19 mouse cellular contexts compared by ENCODE assay signal in genomic region chr2:132095821-132096220, GRCm38 (mm10). TPM values are rescaled to one million over a fixed set of nuclear protein-coding genes. Genes with fewer than 3 reads are reported as not detected.
DNase-seq lines count a peak whose midpoint lies in the region; ATAC-seq and TF ChIP-seq lines count a peak whose summit lies in the region.
"Had no signal": no experiment of that assay in that cellular context is flagged by ENCODE, and none has a peak within 500 bp of the region (broad histone marks: within the 10 kb centered on the region; RNA-seq: fewer than 3 reads in every experiment).

No protein-coding gene starts in this region.

- DNase-seq in lung, adult 2 months: peak; percentile 56
- peak; percentile 82 for DNase-seq in lung, postnatal 36 days
- DNase-seq in right cerebral cortex, postnatal 25 days: no peak
- DNase-seq in left cerebral cortex, adult 2 months (ENCODE audit: extremely low spot score in 1 of 2, low spot score in 2 of 2): no peak
- no peak for DNase-seq in limb, embryonic 10.5 days (ENCODE audit: low spot score)
- no peak for DNase-seq in adrenal gland, adult 18-20 months (ENCODE audit: low spot score in 2 of 2)
- DNase-seq: cerebellum, postnatal 10 days; gastrocnemius, postnatal 10 days; heart, adult 18-20 months; right cerebral cortex, postnatal 4 days had no signal

- intact Hi-C loops in left cerebral cortex, adult 2 months (cut with DNase I): no loop called here

- no peak for ATAC-seq in kidney, embryonic 14.5 days (ENCODE audit: low FRiP score, low TSS enrichment)
- ATAC-seq in kidney, embryonic 15.5 days (replicated peaks; ENCODE audit: low FRiP score): no peak
- ATAC-seq: hindbrain, embryonic 16.5 days; intestine, embryonic 16.5 days had no signal

- no peaks in the 10 kb centered on the region for H3K9me3 ChIP-seq in kidney, embryonic 14.5 days (ENCODE audit: control insufficient read depth, low read length)
- H3K9me3 ChIP-seq in kidney, embryonic 15.5 days (replicated peaks): no peaks in the 10 kb centered on the region
- H3K9me3 ChIP-seq in limb, embryonic 10.5 days (replicated peaks): no peaks in the 10 kb centered on the region
- H3K9me3 ChIP-seq: forebrain, embryonic 10.5 days; G1E; heart, embryonic 13.5 days; limb, embryonic 15.5 days had no signal

- H3K4me2 ChIP-seq in kidney, embryonic 14.5 days (replicated peaks; ENCODE audit: low read depth, low read length): no peak overlapping the region
- H3K4me2 ChIP-seq in kidney, embryonic 15.5 days: no peak overlapping the region
- H3K4me2 ChIP-seq: heart, embryonic 13.5 days; limb, embryonic 15.5 days; midbrain, embryonic 11.5 days had no signal

- no peak overlapping the region for H3K4me3 ChIP-seq in kidney, embryonic 14.5 days (ENCODE audit: low read length)
- no peak overlapping the region for H3K4me3 ChIP-seq in kidney, embryonic 15.5 days (replicated peaks)
- H3K4me3 ChIP-seq in lung, adult 2 months (replicated peaks; ENCODE audit: extremely low read depth, low read depth, low read length): no peak overlapping the region
- H3K4me3 ChIP-seq in left cerebral cortex, adult 2 months: no peak overlapping the region
- no peak overlapping the region for H3K4me3 ChIP-seq in limb, embryonic 10.5 days
- H3K4me3 ChIP-seq: forebrain, embryonic 10.5 days; heart, embryonic 13.5 days; limb, embryonic 15.5 days had no signal

- peak overlapping the region; percentile 6; the same call in 1 of the 2 replicates for H3K27ac ChIP-seq in kidney, embryonic 14.5 days (ENCODE audit: low read depth, low read length)
- no peak overlapping the region for H3K27ac ChIP-seq in kidney, embryonic 15.5 days
- H3K27ac ChIP-seq in left cerebral cortex, adult 2 months: no peak overlapping the region
- no peak overlapping the region for H3K27ac ChIP-seq in limb, embryonic 10.5 days
- H3K27ac ChIP-seq: forebrain, embryonic 10.5 days; heart, embryonic 13.5 days; limb, embryonic 15.5 days had no signal

- TF ChIP-seq CTCF in lung, adult 2 months (IDR thresholded peaks at IDR 0.05; ENCODE audit: insufficient read depth, low read length): no peak
- no peak for TF ChIP-seq CTCF in left cerebral cortex, adult 2 months (IDR thresholded peaks at IDR 0.05)

- H3K27me3 ChIP-seq in kidney, embryonic 14.5 days (ENCODE audit: control insufficient read depth, insufficient read depth, low read length): no peaks in the 10 kb centered on the region
- H3K27me3 ChIP-seq in kidney, embryonic 15.5 days: no peaks in the 10 kb centered on the region
- no peaks in the 10 kb centered on the region for H3K27me3 ChIP-seq in limb, embryonic 10.5 days (ENCODE audit: low read depth, poor library complexity, severe bottlenecking)
- H3K27me3 ChIP-seq: heart, embryonic 13.5 days; limb, embryonic 15.5 days had no signal

- TF ChIP-seq POLR2A in lung, adult 2 months (IDR thresholded peaks at IDR 0.05; ENCODE audit: borderline replicate concordance, extremely low read depth, low read depth, low read length): no peak

- peaks cover 19% of the 10 kb centered on the region for H3K4me1 ChIP-seq in kidney, embryonic 14.5 days (ENCODE audit: control insufficient read depth, insufficient read depth, low read length)
- peaks cover 37% of the 10 kb centered on the region for H3K4me1 ChIP-seq in kidney, embryonic 15.5 days
- H3K4me1 ChIP-seq in lung, adult 2 months (ENCODE audit: control insufficient read depth, insufficient read depth, low read length): peaks cover 14% of the 10 kb centered on the region
- H3K4me1 ChIP-seq in limb, embryonic 10.5 days: peaks cover 3% of the 10 kb centered on the region; the same call in 1 of the 2 replicates
- H3K4me1 ChIP-seq: forebrain, embryonic 10.5 days had no signal

- WGBS in kidney, embryonic 14.5 days: 92% methylated on average over 6 of the region's 6 CpGs
- WGBS in kidney, embryonic 15.5 days: 85% methylated on average over 6 of the region's 6 CpGs
- WGBS in lung, adult 2 months: 62% methylated on average over 6 of the region's 6 CpGs
- WGBS in limb, embryonic 10.5 days: 89% methylated on average over 6 of the region's 6 CpGs

- H3K9ac ChIP-seq in kidney, embryonic 14.5 days (ENCODE audit: low read depth, low read length): no peak overlapping the region
- no peak overlapping the region for H3K9ac ChIP-seq in kidney, embryonic 15.5 days
- H3K9ac ChIP-seq: heart, embryonic 13.5 days; limb, embryonic 15.5 days had no signal

- H3K36me3 ChIP-seq in kidney, embryonic 14.5 days (ENCODE audit: control insufficient read depth, insufficient read depth, low read length): no peaks in the 10 kb centered on the region; the same call in 1 of the 2 replicates
- peaks cover 30% of the 10 kb centered on the region for H3K36me3 ChIP-seq in kidney, embryonic 15.5 days
- H3K36me3 ChIP-seq in limb, embryonic 10.5 days: peaks cover 18% of the 10 kb centered on the region

RNA-seq across cellular contexts. Expression of gene Slc23a2, which starts 49.1 kb away (rescaled TPM):
- polyA plus RNA-seq in kidney, embryonic 14.5 days (2014; fragmentation: Nextera tagmentation; extraction: Ambion mirVana): 12.0 and 18.0 TPM in 2 replicates
- 12.9 and 14.5 TPM in 2 replicates for polyA plus RNA-seq in kidney, embryonic 15.5 days (2015; fragmentation: Nextera tagmentation; extraction: Ambion mirVana)
- polyA plus RNA-seq in lung, adult 2 months (2012; rRNA removed): 82.2 and 83.1 TPM in 2 replicates
- 100 to 1,000 TPM; 142 to 162 TPM for total RNA-seq in left cerebral cortex, adult 2 months (2021)
- 8.1 and 9.8 TPM in 2 replicates for polyA plus RNA-seq in limb, embryonic 10.5 days (2016; fragmentation: Nextera tagmentation; extraction: Ambion mirVana)
- total RNA-seq in adrenal gland, adult 18-20 months (2021): 100 to 1,000 TPM; 239 to 346 TPM

Comparison
In these comparisons a context has a peak if more than half of its experiments do, and no peak if none do; other contexts are left out.
1. DNase-seq: peak in lung, adult 2 months (single experiment) and lung, postnatal 36 days (single experiment); none in right cerebral cortex, postnatal 25 days (single experiment), left cerebral cortex, adult 2 months (0 of 2), limb, embryonic 10.5 days (single experiment) and adrenal gland, adult 18-20 months (0 of 2).